Mouse (Mus musculus): Measurements from ENCODE around the gene Gm20521. TPM values are rescaled to one million over a fixed set of nuclear protein-coding genes. Genes with fewer than 3 reads are reported as not detected.

The Gm20521 gene
- polyA plus RNA-seq, 1 experiment from 2014 or later: not detected

- Histone ChIP-seq H3K9me3 (replicated peaks) (no peaks in the 10 kb centered on the region), H3K9ac (no peak overlapping the region)
- 64% methylated on average over 4 of the region's 4 CpGs for WGBS (ENCODE audit: insufficient replicate concordance)
Observed at GRCm38 (mm10) chr14:54868026-54868425, 15.2 kb upstream of the Gm20521 start.

GRCm38 (mm10) chr14:54870861-54871260 lies 12.4 kb upstream of the Gm20521 start, which contains the start of gene Homez:
Homez (minus strand) TSS chr14:54870961.
- peaks cover 7% of the 10 kb centered on the region for H3K4me1 ChIP-seq
- WGBS (ENCODE audit: insufficient replicate concordance): 81% methylated on average over 5 of the region's 5 CpGs
- no peak for ATAC-seq

More at GRCm38 (mm10) chr14:54868026-54868425, 15.2 kb upstream of the Gm20521 start:
- H3K4me3 ChIP-seq: no peak overlapping the region
- H3K36me3 ChIP-seq: no peaks in the 10 kb centered on the region
- ATAC-seq: no peak
- peaks cover 10% of the 10 kb centered on the region for H3K4me1 ChIP-seq
- H3K4me2 ChIP-seq: no peak overlapping the region
- H3K27ac ChIP-seq: no peak overlapping the region
- no peaks in the 10 kb centered on the region for H3K27me3 ChIP-seq (replicated peaks)

GRCm38 (mm10) chr14:54874165-54874564 lies 9.1 kb upstream of the Gm20521 start:
- Histone ChIP-seq H3K27ac (no peak overlapping the region), H3K36me3 (no peaks in the 10 kb centered on the region), H3K4me3 (no peak overlapping the region), H3K9me3 (replicated peaks) (no peaks in the 10 kb centered on the region), H3K4me2 (no peak overlapping the region), H3K9ac (no peak overlapping the region), H3K4me1 (peaks cover 29% of the 10 kb centered on the region), H3K27me3 (replicated peaks) (peaks cover 12% of the 10 kb centered on the region; the same call in 1 of the 2 replicates)
- no peak for ATAC-seq
- 79% methylated on average over 3 of the region's 3 CpGs for WGBS (ENCODE audit: insufficient replicate concordance)

More at GRCm38 (mm10) chr14:54870861-54871260, 12.4 kb upstream of the Gm20521 start, which contains the start of gene Homez:
- no peak within 1 kb of the TSS for H3K4me3 ChIP-seq
- H3K9ac ChIP-seq: no peak within 1 kb of the TSS
- no peaks in the 10 kb centered on the region for H3K36me3 ChIP-seq
- no peak within 1 kb of the TSS for H3K27ac ChIP-seq
- no peak within 1 kb of the TSS for H3K4me2 ChIP-seq
- H3K9me3 ChIP-seq (replicated peaks): no peaks in the 10 kb centered on the region
- peaks cover 7% of the 10 kb centered on the region; the same call in 1 of the 2 replicates for H3K27me3 ChIP-seq (replicated peaks)

- peak overlapping the region; percentile 100 for H3K4me2 ChIP-seq
- peak overlapping the region; percentile 79 for H3K27ac ChIP-seq
- peak; percentile 26 for ATAC-seq
Observed at GRCm38 (mm10) chr14:54875844-54876538, 7.2 kb upstream of the Gm20521 start.

GRCm38 (mm10) chr14:54876539-54877047 lies 6.6 kb upstream of the Gm20521 start:
- H3K4me1 ChIP-seq: peaks cover 29% of the 10 kb centered on the region
- peak overlapping the region; percentile 80 for H3K4me3 ChIP-seq
- ATAC-seq: peak; percentile 91
- peak overlapping the region; percentile 79 for H3K27ac ChIP-seq
- H3K4me2 ChIP-seq: peak overlapping the region; percentile 100
- no peaks in the 10 kb centered on the region for H3K9me3 ChIP-seq (replicated peaks)
- H3K27me3 ChIP-seq (replicated peaks): peaks cover 12% of the 10 kb centered on the region; the same call in 1 of the 2 replicates
- WGBS (ENCODE audit: insufficient replicate concordance): under 1% methylated on average over 56 of the region's 72 CpGs
- peak overlapping the region; percentile 84 for H3K9ac ChIP-seq
- no peaks in the 10 kb centered on the region for H3K36me3 ChIP-seq

More at GRCm38 (mm10) chr14:54875844-54876538, 7.2 kb upstream of the Gm20521 start:
- peak overlapping the region; percentile 84 for H3K9ac ChIP-seq
- no peaks in the 10 kb centered on the region for H3K36me3 ChIP-seq
- peaks cover 12% of the 10 kb centered on the region; the same call in 1 of the 2 replicates for H3K27me3 ChIP-seq (replicated peaks)
- no peaks in the 10 kb centered on the region for H3K9me3 ChIP-seq (replicated peaks)
- H3K4me1 ChIP-seq: peaks cover 29% of the 10 kb centered on the region
- WGBS (ENCODE audit: insufficient replicate concordance): 3% methylated on average over 36 of the region's 36 CpGs
- peak overlapping the region; percentile 80 for H3K4me3 ChIP-seq

- Histone ChIP-seq H3K4me2 (peak within 1 kb of the TSS; percentile 100), H3K4me3 (peak within 1 kb of the TSS; percentile 80), H3K27me3 (replicated peaks) (peaks cover 12% of the 10 kb centered on the region; the same call in 1 of the 2 replicates), H3K9ac (peak within 1 kb of the TSS; percentile 84), H3K9me3 (replicated peaks) (no peaks in the 10 kb centered on the region), H3K4me1 (peaks cover 29% of the 10 kb centered on the region), H3K36me3 (no peaks in the 10 kb centered on the region), H3K27ac (peak within 1 kb of the TSS; percentile 79)
- ATAC-seq: peak; percentile 81
- WGBS (ENCODE audit: insufficient replicate concordance): 0% methylated on average over 52 of the region's 61 CpGs
Observed at GRCm38 (mm10) chr14:54877048-54877715, 6.1 kb upstream of the Gm20521 start, which contains the start of gene Ppp1r3e. Ppp1r3e (minus strand) TSS chr14:54877550.

GRCm38 (mm10) chr14:54884022-54884712 lies 926 bp downstream of the Gm20521 start:
- Histone ChIP-seq H3K36me3 (peaks cover 6% of the 10 kb centered on the region; the same call in 1 of the 2 replicates), H3K27me3 (replicated peaks) (no peaks in the 10 kb centered on the region), H3K9me3 (replicated peaks) (no peaks in the 10 kb centered on the region), H3K4me3 (peak overlapping the region; percentile 66), H3K9ac (peak overlapping the region; percentile 75), H3K4me2 (peak overlapping the region; percentile 80), H3K4me1 (peaks cover 21% of the 10 kb centered on the region), H3K27ac (peak overlapping the region; percentile 77)
- WGBS (ENCODE audit: insufficient replicate concordance): 54% methylated on average over 21 of the region's 21 CpGs
- 0 out of 2 replicates have a peak, but pooled peaks have one; percentile 16 for ATAC-seq

GRCm38 (mm10) chr14:54885309-54885708 lies 2.1 kb downstream of the Gm20521 start:
- Histone ChIP-seq H3K9me3 (replicated peaks) (no peaks in the 10 kb centered on the region), H3K27ac (no peak overlapping the region), H3K4me1 (peaks cover 21% of the 10 kb centered on the region), H3K36me3 (peaks cover 6% of the 10 kb centered on the region; the same call in 1 of the 2 replicates), H3K4me3 (no peak overlapping the region), H3K9ac (0 out of 2 replicates have a peak overlapping the region, but pooled peaks have one; percentile 4), H3K4me2 (no peak overlapping the region), H3K27me3 (replicated peaks) (no peaks in the 10 kb centered on the region)
- 84% methylated on average over 11 of the region's 11 CpGs for WGBS (ENCODE audit: insufficient replicate concordance)
- ATAC-seq: no peak

GRCm38 (mm10) chr14:54892200-54892599 lies 9.0 kb downstream of the Gm20521 start, which contains the start of gene Pabpn1:
Pabpn1 (plus strand) TSS chr14:54892500.
- WGBS (ENCODE audit: insufficient replicate concordance): 94% methylated on average over 3 of the region's 3 CpGs
- Histone ChIP-seq H3K27ac (peak within 1 kb of the TSS; percentile 81), H3K4me3 (peak within 1 kb of the TSS; percentile 60), H3K4me1 (peaks cover 31% of the 10 kb centered on the region), H3K9ac (peak within 1 kb of the TSS; percentile 65), H3K9me3 (replicated peaks) (no peaks in the 10 kb centered on the region), H3K27me3 (replicated peaks) (no peaks in the 10 kb centered on the region), H3K36me3 (peaks cover 19% of the 10 kb centered on the region), H3K4me2 (peak within 1 kb of the TSS; percentile 71)
- ATAC-seq: no peak

GRCm38 (mm10) chr14:54893651-54894181 lies 10.5 kb downstream of the Gm20521 start:
- 2% methylated on average over 38 of the region's 38 CpGs for WGBS (ENCODE audit: insufficient replicate concordance)
- ATAC-seq: peak; percentile 99

More at GRCm38 (mm10) chr14:54893651-54894181, 10.5 kb downstream of the Gm20521 start:
- Histone ChIP-seq H3K4me3 (peak overlapping the region; percentile 92), H3K36me3 (peaks cover 34% of the 10 kb centered on the region), H3K27me3 (replicated peaks) (no peaks in the 10 kb centered on the region), H3K4me2 (peak overlapping the region; percentile 78), H3K9me3 (replicated peaks) (no peaks in the 10 kb centered on the region), H3K4me1 (peaks cover 31% of the 10 kb centered on the region), H3K9ac (peak overlapping the region; percentile 98), H3K27ac (peak overlapping the region; percentile 88)

All from liver, embryonic 12.5 days (tissue).